Mouse (Mus musculus): ENCODE measurements around the gene Ttbk2.

DNA sequence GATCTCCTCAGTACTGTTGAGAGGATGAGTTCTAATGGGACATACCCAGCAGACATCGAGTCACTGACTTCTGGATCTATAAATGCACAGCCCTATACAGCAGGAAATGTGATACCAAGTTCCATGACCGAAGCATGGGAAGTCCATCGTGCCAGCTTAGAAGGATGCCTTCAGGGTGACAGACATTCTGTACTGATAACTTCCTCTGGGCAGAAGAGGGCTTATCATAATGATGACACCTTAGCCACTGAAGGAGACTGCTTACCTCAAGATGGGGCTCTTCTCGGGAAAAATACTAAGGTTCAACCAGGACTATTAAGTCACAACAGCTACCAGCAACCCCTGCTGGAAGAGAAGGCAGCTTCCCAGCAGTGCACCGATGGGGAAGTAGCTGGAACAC is 152.6 kb downstream of the Ttbk2 start:
- TF ChIP-seq ZC3H11A (IDR thresholded peaks at IDR 0.05; ENCODE audit: borderline replicate concordance, low read depth, low read length) (no peak), MAFK (IDR thresholded peaks at IDR 0.05; ENCODE audit: insufficient read depth, low read depth, low read length) (no peak), CHD2 (IDR thresholded peaks at IDR 0.05; ENCODE audit: low read depth, low read length) (no peak), ZNF384 (IDR thresholded peaks at IDR 0.05; ENCODE audit: low read depth, low read length) (no peak), HCFC1 (IDR thresholded peaks at IDR 0.05; ENCODE audit: borderline replicate concordance, insufficient read depth, low read length) (no peak)

Data from ES-E14 (cell line).